Mouse (Mus musculus): ENCODE measurements at regions not wholly inside any gene's neighbourhood (a gene's known extent, or its start where the extent isn't known, plus 50 kb on each side); places are given as distances from the start of the nearest gene placed in this dataset.

DNA sequence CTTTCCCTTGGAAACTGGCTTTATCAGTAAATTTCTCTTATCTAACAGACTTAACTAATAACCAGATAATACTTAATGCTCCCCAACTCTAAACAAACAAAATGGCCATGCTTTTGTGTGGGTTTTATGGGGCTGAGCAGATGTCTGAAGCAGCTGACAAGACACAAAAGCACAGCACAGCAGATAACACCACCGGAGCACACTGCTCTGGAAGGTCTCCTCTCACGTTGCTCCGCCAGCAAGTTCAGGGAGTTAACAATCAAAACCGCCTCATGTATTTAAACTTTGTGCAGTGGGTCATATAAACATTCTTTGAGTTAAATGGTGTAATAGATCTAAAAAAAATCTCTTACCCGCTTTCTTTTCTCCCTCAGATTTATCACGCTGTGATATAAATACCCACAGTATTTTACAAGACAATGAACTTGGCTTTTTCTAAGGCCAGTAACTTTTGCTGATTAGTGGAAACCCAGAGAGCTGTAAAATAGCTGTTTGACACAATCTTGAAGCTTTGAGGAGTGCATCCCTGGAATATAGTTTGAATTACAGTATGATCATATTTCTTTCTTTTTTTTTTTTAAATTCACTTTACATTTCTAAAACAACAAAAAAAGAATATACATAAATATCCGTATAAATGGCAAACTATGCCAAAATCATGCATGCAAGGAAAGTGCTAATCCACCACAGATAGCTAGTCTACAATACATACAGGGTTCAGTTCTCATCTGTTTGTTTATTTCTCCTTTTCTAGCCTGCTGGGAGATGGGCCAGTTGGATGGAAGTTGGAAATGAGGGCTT, 305.9 kb downstream of the Epha7 start:
- no peak for TF ChIP-seq CTCF (IDR thresholded peaks at IDR 0.05; ENCODE audit: control insufficient read depth, insufficient read depth, insufficient replicate concordance, low read depth, low read length)
- TF ChIP-seq POLR2A (IDR thresholded peaks at IDR 0.05; ENCODE audit: control insufficient read depth, low read depth, low read length) = no peak

Measured in testis, adult 2 months (tissue).